Mouse (Mus musculus): ENCODE data around the gene Trim41. TPM values are rescaled to one million over a fixed set of nuclear protein-coding genes. Genes with fewer than 3 reads are reported as not detected.

Trim41 gene
- total RNA-seq, 2 experiments from 2014 or later, result 62.4 to 69.7 TPM

DNA sequence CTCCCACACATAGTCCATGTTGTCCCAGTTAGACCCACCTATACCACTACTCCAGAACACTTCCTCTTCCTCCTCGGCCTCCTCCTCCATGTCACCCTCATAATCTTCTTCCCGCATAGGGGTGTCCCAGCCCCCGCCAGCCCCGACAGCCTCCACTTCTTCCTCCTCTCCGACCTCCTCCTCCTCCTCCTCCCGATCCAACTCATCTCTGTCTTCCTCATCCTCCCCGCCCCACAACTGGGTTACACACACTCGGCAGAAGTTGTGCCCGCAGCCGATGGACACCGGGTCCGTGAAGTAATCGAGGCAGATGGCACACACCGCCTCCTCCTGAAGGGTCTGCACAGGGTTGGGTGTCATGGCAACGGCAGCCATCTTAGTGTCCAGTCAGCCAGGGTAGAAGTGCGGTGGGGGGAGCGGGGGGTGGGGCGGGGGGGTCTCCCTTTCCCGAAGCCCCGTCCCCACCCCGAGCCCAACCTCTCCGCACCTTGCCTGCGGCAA is 822 bp downstream of the Trim41 start:
- peak in 1 of 2 experiments; percentile 34 for DNase-seq (ENCODE audit: low spot score in 2 of 2)

- DNase-seq (ENCODE audit: low spot score in 2 of 2), result no peak
These were observed 1.3 kb downstream of the Trim41 start for GRCm38 (mm10) chr11:48815851-48816250.

- DNase-seq (ENCODE audit: low spot score in 2 of 2), result no peak
These were observed 3.4 kb downstream of the Trim41 start for GRCm38 (mm10) chr11:48813782-48814181.

GRCm38 (mm10) chr11:48810142-48810541 is 7.0 kb downstream of the Trim41 start:
- DNase-seq (ENCODE audit: low spot score in 2 of 2), result no peak

DNA sequence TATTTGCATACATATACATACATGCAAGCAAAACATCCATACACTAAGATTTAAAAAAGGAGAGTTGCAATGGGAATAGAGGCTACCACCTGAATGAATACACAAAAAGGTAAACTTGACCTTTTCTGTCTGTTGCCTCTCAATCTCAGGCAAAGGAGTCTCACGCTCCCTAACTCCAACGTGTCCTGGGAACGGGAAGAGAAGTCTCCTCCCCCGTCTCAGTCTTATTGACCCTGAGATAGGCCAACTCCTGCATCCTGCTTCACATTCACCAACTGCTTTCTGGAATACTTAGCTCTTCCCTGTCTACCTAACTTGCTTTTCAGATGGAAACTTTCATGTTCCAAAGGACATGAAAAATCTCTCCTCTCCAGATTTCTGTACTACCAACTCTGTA is 7.7 kb downstream of the Trim41 start:
- DNase-seq (ENCODE audit: low spot score in 2 of 2), result no peak

DNA sequence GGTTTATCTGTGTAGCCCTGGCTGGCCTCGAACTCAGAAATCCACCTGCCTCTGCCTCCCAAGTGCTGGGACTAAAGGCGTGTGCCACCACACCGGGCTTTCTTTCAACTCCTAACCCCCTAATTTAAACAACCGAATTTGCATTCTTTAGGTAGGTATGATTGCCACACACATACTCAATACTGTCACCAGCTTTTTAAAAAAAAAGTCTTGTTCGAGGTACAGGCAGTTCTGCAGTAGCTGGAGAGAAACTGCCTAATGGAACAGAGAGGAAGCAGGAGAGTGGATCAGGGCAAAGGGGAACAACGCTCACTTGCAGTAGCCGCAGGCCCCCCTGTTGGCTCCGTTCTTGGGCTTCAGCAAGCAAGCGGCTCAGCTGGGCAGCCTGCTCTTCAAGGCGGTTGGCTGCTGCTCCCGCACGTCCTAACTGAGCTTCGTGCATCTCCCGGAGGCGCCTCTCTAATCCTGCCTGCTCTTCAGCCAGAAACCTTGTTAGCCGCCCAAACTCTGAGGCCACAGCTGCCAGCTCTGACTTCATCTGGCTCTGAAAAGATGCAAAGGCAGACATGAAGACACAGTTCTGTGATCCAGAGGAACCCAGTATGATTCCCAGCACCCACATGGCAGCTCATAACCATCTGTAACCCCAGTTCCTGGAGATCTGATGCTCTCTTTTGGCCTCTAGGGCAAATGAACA is 8.3 kb downstream of the Trim41 start:
- no peak for DNase-seq (ENCODE audit: low spot score in 2 of 2)

DNA sequence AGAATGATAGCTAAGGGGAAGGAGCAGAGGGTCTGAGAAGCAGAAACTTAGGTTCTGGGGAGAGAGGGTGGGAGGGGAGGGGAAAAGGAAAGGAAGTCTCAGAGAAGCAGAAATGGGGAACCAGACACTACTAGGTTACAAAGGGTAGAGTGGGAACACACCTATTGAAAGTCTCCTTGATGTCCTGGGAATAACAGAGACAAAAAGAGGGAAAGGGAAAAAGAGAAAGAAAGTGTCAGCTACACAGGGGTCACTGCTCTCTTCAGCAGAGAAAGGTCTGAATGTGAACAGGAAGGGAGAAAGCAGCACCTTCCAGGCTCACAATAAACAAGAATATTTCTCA is 8.9 kb downstream of the Trim41 start:
- DNase-seq (ENCODE audit: low spot score in 2 of 2), result no peak

GRCm38 (mm10) chr11:48807563-48808303 is 9.4 kb downstream of the Trim41 start:
- DNase-seq (ENCODE audit: low spot score in 2 of 2), result no peak

- no peak for DNase-seq (ENCODE audit: low spot score in 2 of 2)
These were observed 10.1 kb downstream of the Trim41 start for GRCm38 (mm10) chr11:48806856-48807562.

DNA sequence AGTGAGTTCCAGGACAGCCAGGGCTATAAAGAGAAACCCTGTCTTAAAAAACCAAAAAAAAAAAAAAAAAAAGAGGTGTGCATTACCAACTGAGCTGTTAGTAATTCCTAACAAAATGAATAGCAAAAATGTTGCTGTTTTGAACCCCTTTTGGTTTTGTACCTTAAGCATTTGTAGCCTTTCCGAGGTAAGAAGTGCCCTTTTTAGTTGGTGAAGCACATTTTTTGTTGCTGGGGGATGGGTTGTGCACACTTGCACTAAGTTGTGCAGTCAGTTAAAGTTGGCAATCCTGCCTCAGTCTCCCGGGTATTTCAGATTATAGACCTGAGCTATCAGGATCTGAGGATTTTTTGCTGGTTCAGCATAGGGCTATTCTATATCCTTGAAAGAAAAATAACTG is 12.2 kb downstream of the Trim41 start:
- DNase-seq (ENCODE audit: low spot score in 2 of 2), result no peak

DNA sequence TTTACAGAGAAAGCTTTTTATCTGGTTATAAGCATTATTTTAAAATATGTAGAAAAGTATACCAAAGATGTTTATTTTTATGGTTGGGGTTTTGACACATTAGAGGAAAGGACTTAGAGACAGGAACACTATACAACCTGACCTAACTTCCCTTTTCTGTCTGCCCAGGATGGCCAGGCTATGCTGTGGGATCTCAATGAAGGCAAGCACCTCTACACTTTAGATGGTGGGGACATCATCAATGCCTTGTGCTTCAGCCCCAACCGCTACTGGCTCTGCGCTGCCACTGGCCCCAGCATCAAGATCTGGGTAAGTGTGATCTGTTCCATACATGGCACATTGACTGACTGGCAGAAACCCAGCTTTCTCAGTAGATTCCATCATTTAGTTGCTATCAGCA is 13.2 kb downstream of the Trim41 start:
- DNase-seq (ENCODE audit: low spot score in 2 of 2), result no peak

- no peak for DNase-seq (ENCODE audit: low spot score in 2 of 2)
These were observed 15.1 kb downstream of the Trim41 start for GRCm38 (mm10) chr11:48801831-48802772.

DNA sequence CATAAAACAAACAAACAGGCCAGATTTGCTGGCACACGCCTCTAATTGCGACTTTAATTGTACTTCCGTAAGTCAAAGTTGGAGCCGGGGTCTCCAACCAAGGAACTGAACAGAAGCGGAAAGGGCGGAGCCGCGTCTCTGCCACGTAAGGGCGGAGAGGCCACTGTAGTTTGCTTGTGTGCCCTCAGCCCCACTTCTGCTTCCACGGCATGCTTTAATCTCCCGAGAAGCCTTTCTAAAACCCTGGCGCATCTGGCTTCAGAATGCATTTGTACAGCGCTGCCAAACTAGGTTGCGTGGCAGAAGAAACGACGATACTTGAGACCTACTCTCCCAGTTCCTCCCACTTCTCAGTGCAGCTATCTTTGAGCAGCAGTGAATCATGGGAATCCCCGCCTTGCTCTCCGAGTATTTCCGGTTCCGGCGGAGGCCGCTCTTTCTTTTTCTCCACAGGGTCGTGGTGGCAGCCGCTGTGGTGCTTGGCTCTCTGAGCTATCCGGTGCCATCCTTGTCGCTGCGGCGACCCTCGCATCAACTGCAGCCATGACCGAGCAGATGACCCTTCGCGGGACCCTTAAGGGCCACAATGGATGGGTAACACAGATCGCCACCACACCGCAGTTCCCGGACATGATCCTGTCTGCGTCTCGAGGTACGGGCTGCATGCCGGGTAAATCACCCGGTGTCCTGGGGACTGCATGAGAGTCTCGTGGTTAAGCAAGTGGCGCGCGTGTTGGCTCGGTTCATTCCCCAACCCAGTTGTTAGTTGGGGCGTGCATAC is 17.0 kb downstream of the Trim41 start, which contains the start of gene Rack1:
TSS of gene Rack1 (plus strand) at position 412 of the 781 bp plus-strand sequence.
- peak; percentile 77 to 82 for DNase-seq (ENCODE audit: low spot score in 2 of 2)

DNA sequence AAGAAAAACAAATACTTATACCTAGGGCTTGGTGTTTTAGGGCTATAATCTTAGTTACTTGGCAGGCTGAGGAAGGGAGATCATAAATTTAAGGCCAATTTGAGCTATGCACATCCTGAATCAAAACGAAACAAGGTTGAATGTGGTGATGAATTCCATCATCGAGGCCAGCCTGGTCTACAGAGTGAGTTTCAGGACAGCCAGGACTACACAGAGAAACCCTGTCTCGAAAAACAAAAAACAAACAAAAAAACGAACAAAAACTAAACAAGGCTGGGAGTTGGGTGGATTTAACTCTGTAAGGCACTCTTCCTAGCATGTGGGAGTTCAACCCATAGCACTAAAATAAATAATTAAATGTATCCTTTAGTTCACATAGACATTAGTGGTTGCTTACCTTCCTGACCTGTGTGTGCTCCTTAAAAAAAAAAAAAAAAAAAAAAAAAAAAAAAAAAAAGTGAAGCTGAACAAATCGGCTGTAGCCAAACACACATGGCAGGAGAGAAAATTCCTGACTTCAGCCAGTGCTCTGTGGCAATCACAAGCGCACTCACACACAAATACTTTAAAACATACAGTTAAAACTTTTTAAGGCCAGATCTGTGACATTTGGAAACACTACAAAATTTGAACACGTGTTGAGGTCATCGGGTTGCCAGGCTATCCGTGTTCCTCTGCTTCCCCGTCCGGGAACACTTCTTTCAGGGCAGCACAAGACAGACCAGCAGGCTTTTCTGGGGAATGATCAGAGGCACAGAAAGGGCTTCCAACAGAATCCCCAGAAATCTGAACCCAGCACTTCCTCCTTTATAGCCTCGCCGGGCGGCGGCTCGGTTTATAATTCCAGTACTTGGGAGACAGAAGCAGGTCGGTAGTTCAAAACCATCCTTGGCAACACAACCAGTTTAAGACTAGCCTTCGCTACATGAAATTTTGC is 17.9 kb downstream of the Trim41 start:
- DNase-seq (ENCODE audit: low spot score in 2 of 2), result peak in 1 of 2 experiments; percentile 19

- no peak for DNase-seq (ENCODE audit: low spot score in 2 of 2)
These were observed 18.8 kb downstream of the Trim41 start for GRCm38 (mm10) chr11:48798308-48798707.

DNA sequence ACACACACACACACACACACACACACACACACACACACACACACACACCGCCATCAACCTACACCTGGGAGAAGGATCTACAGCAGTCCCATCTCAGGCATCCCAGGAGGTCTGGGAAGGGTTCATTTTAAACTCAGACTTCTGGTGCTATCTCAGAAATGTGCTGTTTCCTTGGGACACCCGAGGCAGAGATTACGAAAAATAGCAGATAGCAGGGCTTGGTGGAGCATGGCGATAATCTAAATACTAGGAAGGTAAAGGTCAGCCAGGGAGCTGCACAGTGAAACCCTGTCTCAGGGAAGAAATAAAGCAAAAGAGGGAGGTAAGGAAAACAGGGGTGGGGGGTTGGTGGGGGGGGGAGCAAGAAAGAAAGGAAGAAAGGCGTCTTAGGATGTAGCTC is 19.9 kb downstream of the Trim41 start:
- DNase-seq (ENCODE audit: low spot score in 2 of 2), result no peak

DNA sequence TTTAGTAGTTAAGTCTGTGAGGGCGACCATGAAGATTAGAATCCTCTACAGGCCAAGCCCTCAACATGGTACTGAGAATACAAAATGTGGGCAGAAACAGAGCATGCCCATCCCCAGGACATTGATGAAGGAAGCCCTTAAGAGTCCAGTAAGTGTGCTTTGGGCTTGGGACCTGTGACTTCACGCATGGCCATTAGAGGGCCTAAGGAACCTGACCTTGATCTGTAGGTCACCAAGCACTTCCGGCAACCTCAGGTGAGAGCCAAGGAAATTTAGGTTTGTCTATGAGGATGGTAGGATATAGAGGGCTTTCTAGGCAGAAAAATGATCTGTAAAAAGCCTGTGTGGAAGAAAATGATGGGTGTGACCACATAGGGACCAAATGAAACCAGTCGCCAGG is 20.9 kb downstream of the Trim41 start:
- no peak for DNase-seq (ENCODE audit: low spot score in 2 of 2)

DNA sequence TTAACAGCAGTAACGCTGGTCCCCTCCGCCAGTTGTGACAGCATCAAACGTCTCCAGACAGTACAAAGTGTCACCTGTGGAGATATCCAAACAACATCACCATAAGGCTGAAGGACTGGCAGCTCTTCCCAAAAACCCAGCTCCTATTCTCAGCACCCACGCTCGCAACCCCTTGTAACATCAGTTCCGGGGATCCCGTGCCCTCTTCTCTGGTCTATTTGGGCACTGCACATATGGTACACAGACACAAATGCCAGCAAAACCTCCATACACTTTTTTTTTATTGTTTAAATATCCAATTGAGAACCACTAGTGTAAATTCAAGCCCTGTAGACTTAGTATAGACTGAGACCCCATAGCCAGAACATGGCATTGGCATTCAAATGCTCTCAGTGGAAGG is 21.9 kb downstream of the Trim41 start:
- DNase-seq (ENCODE audit: low spot score in 2 of 2), result no peak

DNA sequence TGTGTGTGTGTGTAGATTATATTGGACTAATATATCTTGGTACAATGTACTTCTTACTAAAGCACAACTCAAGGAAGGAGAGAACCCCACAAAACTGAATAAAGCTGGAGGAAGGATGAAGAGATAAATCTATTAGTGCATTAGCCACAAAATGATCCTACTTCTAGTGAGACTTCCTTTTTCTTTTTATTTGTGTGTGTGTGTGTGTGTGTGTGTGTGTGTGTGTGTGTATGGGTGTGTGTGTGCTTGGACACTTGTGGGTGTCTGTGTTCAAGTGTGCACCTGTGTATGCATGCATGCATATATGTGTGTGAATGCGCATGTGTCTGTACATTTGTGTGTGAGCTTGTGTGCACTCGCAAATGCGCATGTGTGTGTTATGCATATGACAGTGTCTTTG is 24.0 kb downstream of the Trim41 start:
- no peak for DNase-seq (ENCODE audit: low spot score in 2 of 2)

Measured in adrenal gland, postnatal 4 days (tissue).